Mouse (Mus musculus): ENCODE data around the gene Aco2.

The Aco2 gene

DNA sequence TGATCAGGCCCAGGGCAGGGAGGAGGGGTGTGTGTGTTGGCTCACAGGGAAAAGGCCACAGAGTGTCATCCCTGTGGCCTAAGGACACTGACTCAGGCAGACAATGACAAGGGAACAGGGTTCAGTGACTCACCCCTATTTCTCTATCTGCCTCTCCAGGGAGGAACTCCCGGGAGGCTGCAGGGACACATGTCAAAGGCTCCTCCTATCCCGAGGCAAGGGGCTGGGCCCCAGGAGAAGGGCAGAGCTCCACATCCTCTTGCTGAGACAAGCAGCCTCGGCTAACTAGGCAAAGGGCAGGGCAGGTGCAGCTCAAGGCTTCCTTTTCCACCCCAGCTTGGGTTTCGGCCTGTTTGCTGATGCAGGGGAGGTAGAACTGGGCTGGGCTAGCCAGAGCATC lies 26.4 kb upstream of the Aco2 start:
- no peak for DNase-seq (ENCODE audit: low read depth, low spot score)

DNA sequence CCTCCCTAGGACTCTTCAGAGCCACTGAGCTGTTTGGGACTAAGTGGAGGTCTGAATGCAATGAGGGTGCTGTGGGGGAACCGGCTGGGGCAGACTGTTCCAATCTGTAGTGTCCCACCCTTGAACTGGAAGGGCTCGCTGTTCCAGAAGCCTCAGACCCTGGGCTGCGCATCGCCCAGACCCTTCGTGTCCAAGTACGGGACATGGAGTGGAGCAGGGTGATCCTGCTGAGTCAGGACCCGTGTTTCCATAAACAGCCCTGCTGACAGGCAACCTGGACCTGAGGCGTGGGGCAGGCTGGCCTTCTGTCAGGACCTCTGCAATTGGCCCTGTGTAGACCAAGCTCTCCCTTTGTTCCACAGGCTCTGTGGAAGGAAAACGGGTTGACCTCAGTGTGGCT lies 25.4 kb upstream of the Aco2 start:
- DNase-seq (ENCODE audit: low read depth, low spot score), result no peak

DNA sequence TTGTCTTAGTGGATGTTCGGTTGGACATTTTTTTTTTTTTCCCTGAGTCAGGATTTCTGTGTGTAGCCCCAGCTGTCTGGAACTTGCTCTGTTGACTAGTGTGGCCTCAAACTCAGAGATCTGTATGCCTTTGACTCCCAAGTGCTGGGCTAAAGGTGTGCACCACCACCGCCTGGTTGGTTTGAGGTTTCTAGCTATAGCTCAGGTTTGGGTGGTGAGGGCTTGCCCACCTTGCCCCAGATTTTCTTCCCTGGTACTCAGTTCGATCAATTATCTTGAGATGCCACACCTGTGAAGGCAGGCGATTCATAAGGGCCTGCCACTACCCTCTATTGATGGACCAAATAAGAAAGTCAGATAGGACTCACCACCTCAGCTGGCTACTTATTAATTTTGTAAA lies 24.9 kb upstream of the Aco2 start:
- DNase-seq (ENCODE audit: low read depth, low spot score), result no peak

DNA sequence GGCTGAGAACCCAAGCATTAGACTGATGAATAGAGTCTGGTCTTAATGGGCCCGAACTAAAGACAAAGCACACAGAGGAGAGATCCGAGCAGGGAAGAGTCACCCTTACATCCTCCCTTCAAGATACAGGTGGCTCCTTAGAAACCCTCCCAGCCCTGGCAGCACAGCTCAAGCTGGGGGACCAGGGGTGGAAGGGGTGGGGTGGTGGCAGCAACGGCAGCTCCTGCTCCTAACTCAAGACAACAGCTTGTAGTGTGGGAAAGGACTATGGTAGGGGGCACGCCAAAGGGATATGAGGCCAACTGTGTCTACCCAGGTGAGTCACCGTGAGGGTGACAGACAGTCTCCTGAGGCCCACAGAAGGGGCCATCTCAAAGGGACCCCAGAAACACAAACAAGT lies 24.2 kb upstream of the Aco2 start:
- no peak for DNase-seq (ENCODE audit: low read depth, low spot score)

DNA sequence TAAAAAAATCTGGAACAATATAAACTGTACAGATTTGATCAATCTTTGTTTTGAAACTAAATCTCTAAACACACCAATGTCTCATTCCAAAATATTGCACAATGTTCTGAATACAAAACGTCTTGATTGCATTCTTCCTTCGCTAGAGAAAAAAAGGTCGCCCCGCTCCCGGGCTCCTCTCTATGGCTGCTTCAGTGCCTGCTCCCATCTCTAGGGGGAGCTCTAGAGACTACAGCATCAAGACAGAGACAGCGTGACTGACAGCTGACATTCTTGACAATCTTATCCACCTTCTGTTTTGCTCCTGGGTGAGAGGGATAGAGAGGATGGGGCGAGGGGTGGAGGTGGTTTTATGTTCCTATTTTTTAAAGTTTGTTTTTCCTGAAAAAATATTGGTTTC lies 23.8 kb upstream of the Aco2 start:
- DNase-seq (ENCODE audit: low read depth, low spot score), result no peak

DNA sequence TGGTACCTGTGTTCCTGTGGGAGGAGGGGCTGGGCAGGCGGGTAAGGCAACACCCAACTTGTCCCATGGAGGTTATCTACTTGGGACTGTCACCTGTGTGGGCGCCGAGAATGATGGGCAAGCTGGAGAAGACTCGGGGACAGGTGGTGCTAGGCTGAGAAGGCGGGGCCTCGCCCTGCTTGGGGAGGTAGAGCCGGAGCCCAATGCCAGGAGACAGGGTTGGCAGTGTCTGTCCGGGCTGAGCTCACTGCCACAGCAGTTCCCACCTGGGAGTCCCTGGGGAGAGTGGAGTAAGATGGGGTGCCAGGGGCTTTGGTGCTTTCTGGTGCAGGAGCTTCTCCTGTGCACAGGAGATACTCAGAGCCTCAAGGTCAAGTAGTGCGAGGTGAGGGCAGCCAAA lies 23.0 kb upstream of the Aco2 start:
- DNase-seq (ENCODE audit: low read depth, low spot score), result no peak

DNA sequence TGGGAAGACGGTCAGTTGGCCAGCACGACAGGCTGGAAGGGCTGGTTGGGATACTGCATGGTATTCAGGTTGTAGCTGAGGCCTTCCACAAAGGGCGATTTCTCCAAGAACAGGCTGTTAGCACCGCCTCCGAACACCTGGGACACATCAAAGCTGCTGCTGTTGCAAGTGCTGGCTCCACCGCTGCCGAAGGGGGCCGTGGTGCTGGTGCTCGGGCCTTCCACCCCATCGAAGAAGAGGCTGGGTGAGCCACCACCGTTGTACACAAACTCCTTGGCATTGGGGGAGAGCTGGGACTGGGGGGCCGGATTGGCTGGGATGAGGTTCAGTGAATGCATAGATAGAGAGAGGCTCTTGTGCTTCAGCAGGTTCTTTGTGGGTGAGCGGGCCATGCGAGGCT lies 21.4 kb upstream of the Aco2 start:
- DNase-seq (ENCODE audit: low read depth, low spot score), result no peak

DNA sequence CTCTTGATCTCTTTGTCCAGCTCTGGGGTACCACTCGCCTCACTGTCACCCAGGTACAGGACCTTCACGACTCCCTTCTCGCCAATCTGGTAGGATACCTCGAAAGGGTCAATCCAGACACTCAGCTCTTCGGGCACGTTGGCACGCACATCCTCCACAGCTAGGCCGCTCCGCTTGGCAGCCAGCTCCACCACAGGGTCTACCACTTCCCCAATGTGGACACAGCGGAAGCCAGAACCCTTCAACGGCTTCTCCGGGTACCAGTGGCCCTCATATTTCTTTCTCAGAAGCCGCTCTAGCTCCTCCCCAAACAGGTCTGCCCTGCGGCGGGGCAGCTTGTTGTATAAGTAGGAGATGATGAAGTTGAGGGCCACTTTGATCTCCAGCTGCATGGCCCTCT lies 20.7 kb upstream of the Aco2 start:
- no peak for DNase-seq (ENCODE audit: low read depth, low spot score)

DNA sequence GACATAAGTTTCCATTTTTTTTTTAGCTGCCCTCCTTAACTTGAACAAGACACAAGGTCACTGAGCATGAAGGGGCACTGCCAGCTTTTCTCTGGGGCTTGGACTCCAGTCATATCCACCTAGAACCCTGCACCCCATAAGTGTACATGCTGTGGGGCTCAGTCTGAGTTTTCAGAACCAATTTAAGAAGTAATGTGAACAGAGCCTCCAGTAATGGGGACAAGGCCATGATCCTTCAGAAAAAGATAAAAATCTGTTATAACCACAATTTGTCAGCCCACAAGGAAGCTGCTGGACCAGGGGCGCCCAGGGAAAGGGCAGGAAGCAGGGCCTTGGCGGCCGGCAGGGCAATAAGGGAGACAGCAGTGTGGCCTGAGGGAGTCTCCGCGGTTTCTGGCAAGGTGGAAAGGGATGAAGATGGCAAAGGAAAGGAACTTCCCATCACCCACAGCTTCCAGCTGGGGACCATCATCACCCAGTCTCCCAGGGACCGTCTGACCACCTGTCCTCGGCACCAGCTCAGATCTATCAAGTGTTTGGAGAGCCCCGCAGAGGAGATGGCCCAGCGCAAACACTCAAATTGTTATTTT lies 19.6 kb upstream of the Aco2 start:
- DNase-seq (ENCODE audit: low read depth, low spot score), result no peak

DNA sequence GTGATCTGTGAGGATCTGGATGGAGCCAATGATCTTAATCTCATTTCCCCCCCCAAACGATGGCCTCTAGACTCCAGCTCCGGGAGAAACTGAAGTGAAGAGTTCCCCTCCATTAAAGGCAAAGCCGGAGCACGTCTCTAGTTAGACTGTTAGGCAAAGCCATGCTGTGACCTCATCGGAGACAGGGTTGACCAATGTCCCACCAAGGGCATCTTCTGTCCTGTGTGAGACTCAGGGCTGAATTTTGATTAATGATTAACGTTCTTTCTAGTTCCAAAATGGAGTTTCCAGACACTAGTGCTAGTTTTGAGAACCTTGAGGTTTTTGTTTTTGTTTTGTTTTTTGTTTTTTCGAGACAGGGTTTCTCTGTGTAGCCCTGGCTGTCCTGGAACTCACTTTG lies 19.0 kb upstream of the Aco2 start:
- no peak for DNase-seq (ENCODE audit: low read depth, low spot score)

DNA sequence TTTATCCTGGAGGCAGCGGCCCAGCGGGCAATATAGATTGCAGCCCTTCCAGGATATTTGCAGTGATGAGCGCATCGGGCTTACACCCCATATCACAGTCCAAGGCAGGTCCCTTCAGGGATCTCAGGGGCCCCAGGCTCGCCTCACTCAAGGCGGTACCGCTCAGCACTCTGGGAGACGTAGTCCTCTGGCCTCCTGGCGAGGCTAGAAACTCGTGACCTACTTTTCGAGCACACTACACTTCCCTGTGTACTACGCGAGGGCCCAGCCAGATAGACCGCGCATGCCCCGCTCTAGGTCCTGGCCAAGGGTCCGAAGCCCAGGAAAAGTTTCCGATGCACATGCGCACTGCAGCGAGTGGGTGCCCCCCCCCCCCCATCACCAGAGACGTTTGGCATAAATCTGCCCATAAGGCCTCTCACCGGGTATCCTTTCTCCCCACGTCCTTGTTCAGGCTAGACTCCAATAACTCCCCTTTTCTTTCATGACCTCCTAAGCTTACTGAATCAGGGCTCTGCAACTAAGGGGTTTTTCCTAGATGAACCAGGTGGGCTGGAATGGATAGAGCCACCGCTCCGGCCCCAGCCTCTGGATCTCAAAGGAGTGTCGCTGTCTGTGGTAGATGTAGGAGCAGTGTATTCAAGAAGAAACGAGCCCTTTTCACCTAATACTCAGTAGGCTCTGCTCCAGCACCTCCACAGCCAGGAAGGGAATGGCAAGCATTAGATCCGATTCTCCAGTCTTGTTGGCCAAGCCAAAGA lies 15.9 kb upstream of the Aco2 start:
- peak; percentile 83 for DNase-seq (ENCODE audit: low read depth, low spot score)

DNA sequence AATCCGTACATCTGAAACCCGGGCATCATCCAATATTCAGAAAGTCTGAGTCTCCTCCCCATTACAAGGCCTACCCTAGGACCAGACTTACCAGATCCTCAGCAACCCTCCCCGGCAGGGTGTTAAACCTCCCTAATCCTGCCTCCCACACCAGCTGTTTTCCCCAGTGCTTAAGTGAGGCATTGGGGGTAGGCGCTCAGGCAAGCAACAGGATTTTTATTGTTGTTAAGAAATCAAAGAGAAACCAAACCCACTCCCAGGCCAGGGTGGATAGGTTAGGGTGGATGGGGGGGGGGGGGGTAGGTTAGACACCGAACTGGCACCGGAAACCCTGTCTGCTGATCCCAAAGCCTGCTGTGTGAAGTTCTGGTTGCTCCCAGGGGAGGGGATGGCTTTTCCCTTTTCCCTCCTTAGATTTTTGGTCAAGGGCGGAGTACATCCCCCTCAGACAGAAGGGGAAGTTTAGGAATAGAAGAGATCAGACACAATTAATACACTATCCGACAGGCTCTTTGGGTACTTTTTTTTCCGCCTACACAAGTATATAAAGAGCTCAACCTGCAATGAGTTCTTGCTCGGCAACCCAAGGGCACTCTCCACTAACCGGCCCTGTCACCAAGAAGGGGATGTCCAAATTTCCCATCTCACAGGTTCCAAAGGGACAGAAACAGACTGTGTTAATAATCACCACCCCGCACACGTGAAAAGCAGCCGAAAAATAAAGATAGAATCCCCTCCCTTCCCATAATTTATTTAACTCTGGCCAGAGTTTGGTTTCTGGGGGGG lies 15.0 kb upstream of the Aco2 start:
- DNase-seq (ENCODE audit: low read depth, low spot score), result no peak

DNA sequence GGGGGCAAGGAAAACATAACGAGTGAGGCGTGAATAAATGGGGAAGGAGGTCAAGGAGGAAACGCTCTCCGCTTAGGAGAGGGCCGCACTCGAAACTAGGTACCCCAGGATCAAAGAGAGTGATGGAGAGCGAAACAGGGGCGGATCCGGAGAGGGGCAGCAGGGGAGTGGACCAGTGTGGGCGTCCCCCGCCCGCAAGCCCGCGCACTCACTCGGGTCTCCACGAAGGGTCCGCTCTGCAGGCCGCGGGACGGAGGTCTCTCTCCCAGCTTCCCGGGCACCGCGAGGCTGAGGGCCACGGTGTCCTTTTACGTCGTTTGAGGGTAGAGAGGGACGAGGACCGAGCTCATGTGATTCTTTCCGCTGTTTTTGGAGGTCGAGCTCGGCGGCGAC lies 14.4 kb upstream of the Aco2 start:
- DNase-seq (ENCODE audit: low read depth, low spot score), result peak; percentile 39

DNA sequence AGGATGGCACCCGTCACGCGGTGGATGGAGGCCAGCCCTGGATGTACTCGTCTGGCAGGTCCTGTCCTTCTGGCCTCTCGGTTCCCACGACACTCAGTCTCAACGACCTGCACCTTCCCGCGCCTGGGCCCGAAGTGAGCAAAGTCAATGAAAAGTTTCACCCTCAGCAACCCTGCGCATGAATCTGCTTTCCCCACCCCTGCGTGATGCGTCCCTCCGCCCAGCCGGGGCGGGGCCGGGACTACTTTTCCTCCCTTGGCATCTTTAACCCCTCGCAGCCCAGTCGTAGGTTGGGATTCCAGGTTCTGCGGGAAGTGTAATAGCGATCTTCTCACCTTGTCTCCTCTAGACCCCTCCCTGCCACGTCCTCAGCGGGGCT lies 14.0 kb upstream of the Aco2 start:
- peak; percentile 86 for DNase-seq (ENCODE audit: low read depth, low spot score)

DNA sequence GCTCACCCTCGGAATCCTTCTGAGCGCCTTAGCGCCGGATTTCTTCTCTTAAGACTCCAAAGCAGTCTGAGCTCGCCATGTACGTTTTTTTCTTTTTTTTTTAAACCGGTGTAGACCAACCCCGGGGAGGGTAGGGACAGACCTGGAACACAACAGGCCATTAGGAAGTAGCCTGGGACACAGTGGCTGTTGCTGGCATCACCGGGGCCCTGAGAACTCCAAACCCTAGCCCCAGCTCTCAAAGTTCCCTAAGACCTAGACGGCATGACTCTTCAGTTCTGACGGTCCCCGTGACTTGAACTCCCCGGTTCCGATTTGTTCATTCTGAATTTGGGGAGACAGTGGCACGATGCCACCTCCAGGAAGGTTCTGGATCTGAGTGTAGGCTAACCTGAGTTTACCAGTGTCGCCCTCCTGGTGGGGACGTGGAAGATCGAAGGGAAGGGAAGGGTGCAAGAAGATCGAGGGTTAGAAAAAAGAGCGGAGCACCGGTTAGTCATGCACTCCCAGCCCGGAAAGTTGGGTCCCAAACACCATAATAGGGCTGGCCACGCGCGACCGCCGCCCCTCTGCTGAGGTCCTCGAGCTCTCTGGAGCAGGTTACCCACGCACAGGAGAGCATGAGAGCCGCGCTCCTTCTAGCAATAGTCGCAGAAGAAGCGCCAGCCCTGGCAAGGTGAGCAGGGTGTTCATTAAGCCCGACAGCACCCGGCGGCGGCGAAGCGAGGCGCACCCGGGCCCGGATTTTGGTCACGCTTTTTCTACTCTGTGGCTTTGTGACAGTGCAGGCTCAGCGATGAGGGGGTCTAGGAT lies 13.4 kb upstream of the Aco2 start, which contains the start of gene Tob2:
Gene Tob2, minus strand, starts transcription at position 280 of the 813 bp plus-strand sequence.
- no peak for DNase-seq (ENCODE audit: low read depth, low spot score)

DNA sequence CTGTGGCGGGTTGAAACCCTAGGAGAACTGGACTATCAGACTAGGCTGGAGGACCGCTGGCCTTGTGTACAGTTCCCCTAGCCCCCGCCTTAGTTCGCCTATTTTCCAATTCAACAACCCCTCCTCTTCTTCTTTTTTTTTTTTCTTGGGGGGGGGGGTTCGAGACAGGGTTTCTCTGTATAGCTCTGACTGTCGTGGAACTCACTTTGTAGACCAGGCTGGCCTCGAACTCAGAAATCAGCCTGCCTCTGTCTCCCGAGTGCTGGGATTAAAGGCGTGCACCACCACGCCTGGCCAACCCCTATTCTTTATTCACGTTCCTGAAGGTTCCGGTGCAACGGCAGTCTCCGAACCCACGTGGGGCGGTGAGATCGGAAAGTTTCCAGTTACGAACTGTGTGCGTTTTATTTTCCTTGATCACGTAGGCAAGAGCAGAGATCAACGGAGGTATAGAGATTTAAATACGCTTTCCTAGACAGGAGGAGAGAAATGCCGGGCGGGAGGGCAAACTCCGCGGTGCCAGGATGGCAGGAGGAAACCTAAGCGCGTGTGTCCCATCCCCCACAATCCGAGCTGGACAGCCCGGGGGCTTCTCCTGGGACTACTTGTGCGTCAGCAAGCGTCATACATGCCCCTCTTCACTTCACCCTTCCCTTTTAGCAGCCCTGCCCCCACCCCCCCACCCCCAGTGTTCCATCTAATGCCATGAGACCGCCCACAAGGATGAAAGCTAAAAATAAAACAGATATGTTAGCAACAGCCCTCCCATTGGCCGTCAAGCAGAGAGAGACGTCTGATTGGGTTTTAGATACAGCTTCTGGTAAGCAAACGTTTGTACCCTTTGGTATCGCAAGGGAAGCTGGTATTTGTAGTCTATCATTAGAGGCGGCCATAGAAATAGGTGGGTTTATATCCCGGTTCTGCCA lies 12.5 kb upstream of the Aco2 start:
- peak; percentile 83 for DNase-seq (ENCODE audit: low read depth, low spot score)

DNA sequence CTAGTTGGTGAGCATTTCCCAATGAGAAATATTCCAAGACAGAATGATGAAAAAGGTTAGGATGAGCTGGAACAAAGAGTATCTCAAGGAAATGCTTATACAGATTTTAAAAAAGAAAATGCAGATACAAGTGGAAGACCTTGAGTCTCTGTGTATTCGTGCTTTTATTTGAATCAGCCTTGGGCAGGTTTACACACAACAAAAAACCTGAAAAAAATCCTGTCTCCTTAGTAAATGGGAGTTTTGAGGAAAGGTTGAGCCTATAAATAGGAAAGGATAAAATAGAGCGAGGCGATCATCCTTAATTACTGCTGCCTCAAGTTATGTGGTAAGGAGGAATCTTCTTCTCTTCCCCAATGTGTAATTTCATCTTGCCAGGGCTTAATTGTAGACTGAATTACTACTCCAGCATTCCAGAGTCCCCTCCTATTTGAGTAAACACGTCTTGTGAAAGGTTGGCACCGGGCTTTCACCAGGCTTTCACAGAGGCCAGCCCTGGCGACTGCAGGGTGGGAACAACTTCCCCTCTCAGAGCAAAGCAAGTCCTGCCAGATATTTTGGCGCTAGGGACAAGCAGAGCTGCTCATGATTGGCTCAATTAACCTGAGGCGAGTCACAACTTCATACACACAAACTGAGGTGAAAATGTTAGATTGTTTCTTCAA lies 11.5 kb upstream of the Aco2 start:
- DNase-seq (ENCODE audit: low read depth, low spot score), result no peak

DNA sequence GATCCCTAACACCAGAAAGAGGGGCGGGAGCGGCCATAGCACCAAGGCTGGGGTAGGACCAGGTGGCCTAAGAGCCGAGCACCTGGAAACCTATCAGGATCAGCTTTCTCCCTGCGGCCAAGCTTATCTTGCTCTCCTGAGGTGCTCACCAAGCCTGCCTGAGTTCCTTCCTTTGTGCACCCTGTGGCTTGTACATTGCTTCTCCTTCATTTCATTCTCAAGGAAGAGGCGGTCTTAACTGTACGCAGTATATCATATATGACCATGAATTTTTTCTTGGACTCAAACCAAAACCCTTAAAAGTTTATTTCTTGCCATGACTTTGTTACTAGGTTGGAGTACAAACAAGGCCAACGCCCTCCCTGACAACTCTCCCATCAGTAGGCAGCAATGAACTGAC lies 7.9 kb upstream of the Aco2 start:
- DNase-seq (ENCODE audit: low read depth, low spot score), result no peak

DNA sequence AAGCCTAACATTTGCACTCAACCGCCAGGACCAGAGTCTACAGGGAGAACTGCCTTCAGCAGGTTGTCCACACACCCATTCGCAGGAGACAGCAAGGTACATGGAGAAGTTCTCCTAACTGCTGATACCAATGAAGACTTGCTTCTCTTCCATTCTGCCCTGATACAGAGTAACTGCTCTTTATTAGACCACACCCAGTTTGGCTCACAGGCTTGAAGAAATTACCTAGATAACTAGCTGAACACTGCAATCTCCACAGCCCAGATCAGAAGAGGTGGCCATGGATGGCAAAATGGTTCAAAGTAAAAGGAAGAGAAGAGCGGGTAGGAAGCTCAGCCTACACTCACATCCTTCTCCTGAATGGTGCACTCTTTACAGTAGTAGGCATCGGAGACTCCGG lies 2.1 kb upstream of the Aco2 start:
- no peak for DNase-seq (ENCODE audit: low read depth, low spot score)

DNA sequence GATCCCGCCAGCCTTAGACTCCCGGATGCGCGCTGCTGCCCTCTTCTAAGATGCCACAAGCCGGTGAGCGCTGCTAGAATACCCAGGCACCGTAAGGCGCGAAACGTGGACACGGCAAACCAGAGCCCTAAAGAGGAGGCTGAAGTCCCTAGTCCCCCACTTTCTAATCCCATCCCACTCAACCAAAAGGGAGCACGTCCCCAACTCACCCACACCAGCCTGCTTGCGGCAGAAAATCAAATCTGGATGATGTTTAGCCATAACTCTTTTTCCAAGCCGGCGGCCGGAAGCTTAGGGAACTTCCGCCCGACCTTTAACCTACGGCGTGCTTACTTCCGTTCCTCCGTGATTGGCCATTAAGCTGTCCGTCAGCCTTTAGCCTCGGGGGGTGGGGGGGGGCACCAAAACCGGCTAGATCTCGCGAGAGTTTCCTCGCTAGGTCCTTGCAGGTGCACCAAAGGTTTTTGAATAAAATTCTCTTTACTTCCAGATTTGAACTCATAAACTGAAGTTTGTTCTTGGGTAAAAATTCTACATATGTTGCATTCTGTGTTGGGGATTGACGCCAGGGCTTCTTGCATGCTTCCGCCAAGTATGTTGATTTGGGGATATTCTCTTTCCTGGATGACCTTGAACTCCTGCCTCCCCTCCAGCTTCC lies 376 bp upstream of the Aco2 start, which contains the start of gene Phf5a:
Gene Phf5a, minus strand, starts transcription at position 308 of the 658 bp plus-strand sequence.
- peak; percentile 95 for DNase-seq (ENCODE audit: low read depth, low spot score)
